Mouse (Mus musculus): ENCODE measurements around the gene Gal3st4.

DNA sequence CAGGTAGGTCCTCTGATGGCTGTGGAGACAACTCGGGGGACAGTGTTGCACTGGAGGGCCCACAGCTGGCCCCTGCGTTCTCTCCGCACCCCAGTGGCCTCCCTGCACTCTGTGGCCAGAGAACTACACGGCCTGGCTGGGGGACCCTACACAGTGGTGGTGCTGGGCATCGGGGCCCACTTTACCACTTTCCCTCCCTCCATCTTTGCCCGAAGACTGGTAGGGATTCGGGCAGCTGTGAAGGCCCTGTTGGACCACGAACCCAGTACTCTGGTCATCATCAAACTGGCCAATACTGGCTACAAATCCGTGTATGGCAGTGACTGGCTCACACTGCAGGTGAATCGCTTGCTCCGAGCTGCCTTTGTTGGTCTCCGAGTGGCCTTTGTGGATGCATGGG lies 21.5 kb downstream of the Gal3st4 start:
- TF ChIP-seq CTCF (IDR thresholded peaks at IDR 0.05; ENCODE audit: low read depth, low read length): no peak
- no peak for TF ChIP-seq POLR2A (IDR thresholded peaks at IDR 0.05; ENCODE audit: extremely low read depth, insufficient read depth, low read length)

Measured in liver, adult 2 months (tissue).